Mouse (Mus musculus): Measurements from ENCODE around the gene Lgals9.
"Not testable (repeated sequence)": the region's sequence is repeated elsewhere in the genome, so short reads cannot be mapped to it uniquely, and the experiment has no call there.

The Lgals9 gene

GRCm38 (mm10) chr11:79007356-79007755 lies 22.6 kb upstream of the Lgals9 start:
- DNase-seq (ENCODE audit: low spot score in 2 of 2), result not testable (repeated sequence)

DNA sequence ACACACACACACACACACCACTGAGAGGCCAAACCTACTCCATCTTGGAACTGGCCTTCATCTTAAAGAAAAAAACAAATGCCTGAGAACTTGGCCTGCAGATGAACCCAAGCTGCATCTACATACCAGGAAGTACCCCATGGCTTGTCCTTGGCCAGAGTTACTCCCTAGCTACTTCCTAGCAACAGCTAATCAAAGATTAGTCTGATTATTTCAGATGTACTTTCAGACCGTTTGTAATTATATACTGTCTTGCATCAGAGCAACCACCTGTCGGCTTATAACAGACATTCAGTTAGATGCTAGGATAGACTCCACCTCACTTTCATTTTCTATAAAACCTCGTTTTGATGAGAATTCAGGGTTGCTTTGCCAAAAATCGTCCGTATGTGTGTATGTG lies 21.7 kb upstream of the Lgals9 start:
- no peak for DNase-seq (ENCODE audit: low spot score in 2 of 2)

GRCm38 (mm10) chr11:79005578-79006394 lies 21.0 kb upstream of the Lgals9 start:
- DNase-seq (ENCODE audit: low spot score in 2 of 2), result no peak

GRCm38 (mm10) chr11:79003769-79004638 lies 19.3 kb upstream of the Lgals9 start:
- DNase-seq (ENCODE audit: low spot score in 2 of 2), result no peak

DNA sequence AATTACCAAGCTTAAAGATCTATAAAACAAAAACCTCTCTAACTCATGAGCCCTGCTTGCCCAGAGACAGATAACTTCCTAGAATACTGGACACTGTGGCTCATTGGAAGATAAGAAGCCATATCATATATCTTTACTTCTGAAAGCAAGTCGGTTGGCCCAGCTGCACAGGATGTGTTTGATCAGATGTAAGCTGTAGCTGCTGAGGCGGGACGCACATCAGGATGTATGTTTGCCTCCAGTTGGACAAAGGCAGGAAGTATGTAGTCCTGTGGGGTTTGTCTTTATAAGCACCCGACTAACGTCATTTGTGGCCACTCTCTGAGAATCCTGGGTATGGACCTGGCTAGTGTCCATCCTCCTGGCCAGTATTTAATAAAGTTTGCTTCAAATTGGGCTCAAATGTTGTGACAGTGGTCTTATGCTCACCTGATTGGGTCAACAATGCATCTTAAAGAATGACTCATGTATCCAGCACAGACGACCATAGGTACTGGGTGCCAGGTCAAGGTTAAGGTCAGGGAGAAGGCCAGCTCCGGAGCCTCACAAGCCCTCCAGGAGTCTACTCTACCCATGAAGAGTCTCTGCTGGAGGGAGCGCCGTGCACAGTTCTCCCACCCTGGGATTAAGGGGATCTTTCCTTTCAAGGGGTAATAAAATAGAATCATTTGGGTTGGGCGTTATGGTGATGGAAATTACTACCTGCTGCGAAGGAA lies 18.5 kb upstream of the Lgals9 start:
- DNase-seq (ENCODE audit: low spot score in 2 of 2), result no peak

- DNase-seq (ENCODE audit: low spot score in 2 of 2), result no peak
Observed at GRCm38 (mm10) chr11:79002551-79002951, 17.8 kb upstream of the Lgals9 start.

DNA sequence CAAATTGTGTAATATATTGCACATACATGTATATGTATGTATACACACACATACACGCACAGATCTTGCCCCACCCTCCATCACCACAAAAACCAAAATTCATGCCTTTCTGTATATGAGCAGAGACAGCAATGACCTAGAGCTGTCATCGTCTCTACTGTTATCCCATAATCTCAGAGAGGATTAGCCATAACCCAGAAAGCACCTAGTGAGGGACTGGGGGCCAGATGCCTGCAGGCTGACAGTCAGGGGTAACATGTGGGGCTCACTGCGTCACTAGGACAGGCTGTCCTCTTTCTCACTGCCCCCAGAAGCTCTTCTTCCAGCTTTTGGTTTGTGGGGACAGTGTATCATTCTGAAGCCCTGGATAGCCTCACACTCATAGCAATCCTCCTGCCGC lies 17.1 kb upstream of the Lgals9 start:
- no peak for DNase-seq (ENCODE audit: low spot score in 2 of 2)

- no peak for DNase-seq (ENCODE audit: low spot score in 2 of 2)
Observed at GRCm38 (mm10) chr11:78999118-78999517, 14.4 kb upstream of the Lgals9 start.

DNA sequence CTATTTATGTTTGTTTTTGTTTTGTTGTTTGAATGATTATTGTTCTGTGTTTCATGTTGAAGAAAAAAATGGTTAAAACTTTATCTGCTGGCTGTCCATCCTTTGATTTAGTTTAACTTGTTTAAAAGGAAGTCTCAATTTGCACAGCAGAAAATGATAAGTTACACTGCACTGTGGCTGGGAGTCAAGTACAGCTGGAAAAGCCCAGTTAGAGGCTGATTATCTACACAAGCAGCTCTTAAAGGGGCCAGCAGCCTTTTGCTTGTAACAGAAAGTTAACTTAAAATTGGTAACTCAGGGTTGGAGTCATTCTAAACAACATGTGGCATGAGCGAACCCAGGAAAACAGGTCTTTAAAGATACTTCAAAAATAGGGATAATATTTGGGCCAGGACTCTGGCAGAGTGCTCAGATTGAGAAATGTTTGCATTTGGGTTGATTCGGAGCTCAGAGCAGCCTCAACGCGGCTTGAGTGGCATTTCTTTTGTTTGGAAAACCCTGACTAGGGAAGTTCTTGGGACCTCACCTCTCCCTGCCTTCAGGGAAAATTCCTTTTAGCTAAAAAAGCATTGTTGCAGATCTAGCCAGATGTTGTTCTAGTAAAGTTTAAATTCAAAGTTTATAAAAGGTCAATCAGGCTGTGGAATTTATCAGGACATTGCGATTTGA lies 6.3 kb upstream of the Lgals9 start:
- not testable (repeated sequence) for DNase-seq (ENCODE audit: low spot score in 2 of 2)

GRCm38 (mm10) chr11:78990096-78990495 lies 5.3 kb upstream of the Lgals9 start:
- DNase-seq (ENCODE audit: low spot score in 2 of 2), result no peak

DNA sequence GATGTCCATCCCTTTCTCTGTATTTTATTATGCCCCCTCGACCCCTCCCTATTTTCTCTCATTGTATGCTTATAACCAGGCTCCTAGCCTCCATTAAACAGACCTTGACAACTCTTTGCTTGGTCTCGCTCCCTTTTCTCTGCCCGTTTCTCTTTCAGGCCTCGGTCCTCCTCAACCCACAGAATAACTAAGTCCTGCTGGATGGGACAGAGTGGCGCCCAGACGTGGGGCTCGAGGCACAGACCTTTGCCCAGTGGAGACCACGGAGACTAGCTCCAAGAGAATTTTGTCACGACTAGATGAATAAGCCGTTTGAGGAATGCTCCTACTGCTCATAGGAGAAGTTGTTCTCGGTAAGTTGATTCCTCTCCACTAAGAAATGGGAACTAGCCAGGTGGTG lies 4.5 kb upstream of the Lgals9 start:
- not testable (repeated sequence) for DNase-seq (ENCODE audit: low spot score in 2 of 2)

GRCm38 (mm10) chr11:78986311-78987002 lies 1.7 kb upstream of the Lgals9 start:
- no peak for DNase-seq (ENCODE audit: low spot score in 2 of 2)

- DNase-seq (ENCODE audit: low spot score in 2 of 2), result no peak
Observed at GRCm38 (mm10) chr11:78985505-78985904, 759 bp upstream of the Lgals9 start.

GRCm38 (mm10) chr11:78983539-78983938 lies 1.2 kb downstream of the Lgals9 start:
- no peak for DNase-seq (ENCODE audit: low spot score in 2 of 2)

DNA sequence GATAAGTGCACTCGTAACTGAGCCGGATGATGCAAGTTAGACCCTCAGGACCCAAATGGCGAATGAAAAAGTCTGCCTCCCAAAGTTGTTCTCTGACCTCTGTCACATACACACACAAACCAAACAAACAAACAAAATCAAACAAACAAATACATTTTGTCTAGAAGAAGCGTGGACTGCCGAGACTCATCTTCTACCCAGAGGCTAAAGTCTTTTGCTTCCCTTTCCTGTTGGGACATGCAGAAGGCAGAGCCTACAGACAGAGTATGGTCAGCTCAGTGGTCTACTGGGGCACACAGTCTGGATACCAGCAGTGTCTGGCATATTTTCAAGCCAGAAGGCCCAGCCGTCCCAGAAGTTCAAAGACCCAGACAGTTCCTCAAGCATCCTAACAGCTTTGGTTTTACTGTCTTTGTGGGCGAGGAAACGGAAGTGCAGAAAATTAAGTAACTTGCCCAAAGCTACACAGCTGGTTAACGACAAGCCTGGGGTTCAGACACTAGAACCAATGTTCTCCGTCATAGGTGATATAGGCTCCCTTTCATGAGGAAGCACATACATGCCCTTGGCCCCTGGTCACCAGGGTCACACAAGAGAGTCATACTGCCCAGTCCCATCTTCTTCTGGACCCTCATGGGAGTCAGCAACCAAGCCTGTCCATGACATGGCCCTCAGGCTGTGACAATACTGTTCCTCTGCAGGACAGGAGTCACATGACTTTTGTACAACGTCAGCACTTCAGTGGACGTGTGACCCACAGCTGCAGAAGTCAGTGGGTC lies 2.0 kb downstream of the Lgals9 start:
- DNase-seq (ENCODE audit: low spot score in 2 of 2), result no peak

DNA sequence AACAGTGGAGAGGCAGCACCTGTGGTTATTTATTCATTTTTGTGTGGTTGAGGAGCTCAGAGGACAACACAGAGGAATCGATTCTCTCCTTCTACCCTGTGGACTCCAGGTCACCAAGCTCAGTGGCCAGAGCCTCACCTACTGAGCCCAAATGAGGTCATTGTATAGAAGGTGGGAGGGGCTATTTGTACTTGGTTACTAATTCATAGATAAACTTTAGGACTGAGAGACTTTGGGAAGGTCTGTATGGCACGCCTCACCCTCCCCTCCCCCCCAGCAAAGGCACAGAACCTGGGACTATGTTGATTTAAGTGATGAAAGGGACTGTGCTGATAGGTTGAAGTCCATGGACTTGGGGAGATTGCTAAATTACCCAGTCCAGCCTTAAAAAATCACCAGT lies 2.7 kb downstream of the Lgals9 start:
- DNase-seq (ENCODE audit: low spot score in 2 of 2), result no peak

DNA sequence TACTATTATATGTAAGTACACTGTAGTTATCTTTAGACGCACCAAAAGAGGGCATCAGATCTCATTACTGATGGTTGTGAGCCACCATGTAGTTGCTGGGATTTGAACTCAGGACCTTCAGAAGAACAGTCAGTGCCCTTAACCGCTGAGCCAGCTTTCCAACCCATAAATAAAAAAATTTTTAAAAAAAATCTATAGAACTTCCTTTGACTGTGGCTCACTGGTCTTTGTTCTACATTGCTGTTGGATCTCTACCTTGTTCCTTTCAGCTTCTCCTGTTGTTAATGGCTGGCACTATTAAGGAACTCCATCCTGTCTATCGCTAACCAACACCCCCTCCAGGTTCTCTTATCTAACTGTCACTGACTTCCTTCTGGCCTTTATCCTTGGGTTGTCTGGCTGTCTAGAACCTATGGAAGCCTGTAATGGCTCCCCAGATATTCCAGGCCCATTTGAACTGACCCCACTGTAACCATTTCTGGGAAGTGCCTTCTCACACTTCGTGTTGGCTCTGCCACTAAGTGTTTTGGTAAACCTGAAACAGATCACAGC lies 4.6 kb downstream of the Lgals9 start:
- DNase-seq (ENCODE audit: low spot score in 2 of 2), result no peak

DNA sequence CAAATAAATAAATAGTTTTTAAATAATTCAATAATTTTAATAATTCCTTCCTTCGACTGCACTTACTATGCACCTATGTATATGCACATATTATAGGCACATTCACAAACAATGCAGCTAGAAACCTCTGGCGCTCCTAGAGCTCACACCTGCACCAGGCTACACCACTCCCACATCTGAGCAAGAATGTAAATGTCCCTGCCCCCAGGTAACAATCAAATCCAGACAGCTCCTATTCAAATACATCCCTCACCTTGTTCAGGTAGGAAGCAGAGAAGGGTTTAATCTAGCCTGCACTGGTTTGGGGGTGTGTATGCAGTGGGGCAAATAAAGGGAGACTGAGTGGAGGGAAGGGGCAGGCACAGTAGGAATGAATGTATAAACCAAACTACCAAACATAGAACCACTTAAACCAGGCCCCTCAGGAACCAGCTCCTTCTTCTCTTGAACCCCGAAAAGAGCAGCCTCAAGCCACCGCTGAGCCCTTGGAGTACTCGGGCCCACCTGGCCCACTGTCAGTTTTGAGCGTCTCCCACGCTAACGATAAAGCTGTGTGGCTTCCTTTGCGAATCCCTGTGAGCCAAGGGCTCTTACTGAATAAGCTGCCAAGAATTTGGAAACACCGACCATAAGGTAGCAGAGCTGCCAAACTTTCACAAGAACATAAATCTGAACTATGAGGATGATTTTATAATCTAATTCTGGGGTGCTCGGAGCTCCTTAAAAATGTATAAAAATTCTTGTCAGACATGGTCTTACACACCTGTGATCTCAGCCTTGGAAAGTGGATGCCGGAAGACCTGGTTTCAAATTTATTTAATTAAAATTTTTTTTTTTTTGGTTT lies 6.3 kb downstream of the Lgals9 start:
- DNase-seq (ENCODE audit: low spot score in 2 of 2), result no peak
